Mouse (Mus musculus) kidney, postnatal 4 days (tissue): ENCODE measurements around the gene Wnk3.
"Not testable (repeated sequence)": the region's sequence is repeated elsewhere in the genome, so short reads cannot be mapped to it uniquely, and the experiment has no call there.

Experiments
- DNase-seq, 2 experiments: peaks; one replicate each; pipeline ENCODE4 v3.0.0; 2021; ENCODE audit warnings: mixed read lengths in 2 of 2

Gene Wnk3

GRCm38 (mm10) chrX:151197778-151198177 is at the start of gene Wnk3:
Wnk3 (plus strand) TSS chrX:151198078.
- DNase-seq, result no peak

- no peak for DNase-seq
Measured at GRCm38 (mm10) chrX:151158414-151158813, 39.5 kb upstream of the Wnk3 start.

DNA sequence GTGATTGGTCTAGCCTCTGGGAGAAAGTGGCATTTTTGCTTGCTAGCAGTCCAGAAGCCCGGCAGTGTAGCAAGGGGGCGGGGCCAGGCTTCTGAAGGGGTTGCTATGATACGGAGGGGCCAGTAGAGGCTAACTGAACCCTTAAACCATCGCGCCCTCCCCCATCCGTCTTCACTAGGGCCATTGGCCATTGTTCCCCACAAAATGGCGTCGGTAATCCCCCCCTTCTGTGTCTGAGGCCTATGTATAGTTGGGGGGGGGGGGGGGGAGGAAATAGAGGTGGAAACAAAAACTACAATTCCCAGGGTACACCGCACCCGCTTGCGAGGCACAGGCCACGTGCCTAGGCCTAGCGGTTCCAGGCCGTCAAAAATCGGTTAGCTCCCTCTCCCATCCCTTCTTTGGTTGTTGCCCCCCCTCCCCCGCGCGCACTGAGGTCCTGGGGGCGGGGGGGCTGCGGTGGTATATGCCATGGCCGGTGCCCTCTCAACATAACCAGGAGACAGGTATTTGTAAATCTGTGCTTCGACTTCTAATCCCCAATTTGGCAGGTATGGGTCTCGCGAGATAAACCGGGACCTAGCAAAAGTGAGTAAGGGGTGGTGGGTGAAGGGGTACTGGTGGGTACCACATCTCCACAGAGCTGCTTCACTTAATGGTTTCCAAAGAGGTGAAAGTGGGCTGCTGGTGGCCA is 29.3 kb upstream of the Wnk3 start:
- peak; percentile 74 to 80 for DNase-seq

GRCm38 (mm10) chrX:151169261-151169961 is 28.5 kb upstream of the Wnk3 start:
- peak; percentile 78 to 88 for DNase-seq

DNA sequence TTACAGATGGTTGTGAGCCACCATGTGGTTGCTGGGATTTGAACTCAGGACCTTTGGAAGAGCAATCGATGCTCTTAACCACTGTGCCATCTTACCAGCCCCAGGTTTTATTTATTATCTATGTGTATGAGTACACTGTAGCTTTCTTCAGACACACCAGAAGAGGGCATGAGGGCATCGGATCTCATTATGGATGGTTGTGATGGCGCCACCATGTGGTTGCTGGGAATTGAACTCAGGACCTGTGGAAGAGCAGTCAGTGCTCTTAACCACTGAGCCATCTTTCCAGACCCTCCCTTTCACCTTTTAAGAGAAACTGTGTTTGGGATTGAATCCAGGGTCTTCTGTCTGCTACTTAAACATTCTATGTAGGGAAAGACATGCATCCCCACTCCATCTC is 24.7 kb upstream of the Wnk3 start:
- DNase-seq, result not testable (repeated sequence)

GRCm38 (mm10) chrX:151298329-151298728 is 100.5 kb downstream of the Wnk3 start:
- no peak for DNase-seq

DNA sequence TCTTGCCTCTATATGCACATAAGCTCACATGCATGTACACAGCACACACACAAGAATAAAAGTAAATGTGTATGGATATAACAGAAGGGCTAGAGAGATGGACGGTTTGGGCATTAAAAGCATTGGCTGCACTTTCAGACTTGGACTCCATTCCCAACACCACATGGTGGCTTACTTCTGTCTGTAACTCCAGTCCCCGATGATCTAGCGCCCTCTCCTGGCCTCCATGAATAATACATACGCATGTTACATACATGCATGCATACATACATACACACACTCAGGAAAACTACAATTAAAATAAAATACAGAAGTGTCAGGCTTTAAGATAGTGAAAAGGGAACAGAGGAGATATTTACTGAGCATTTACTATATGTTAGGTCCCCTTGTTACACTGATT is 115.9 kb downstream of the Wnk3 start:
- peak in 1 of 2 experiments; percentile 2 for DNase-seq

GRCm38 (mm10) chrX:151333615-151334014 is 135.7 kb downstream of the Wnk3 start:
- DNase-seq, result no peak

DNA sequence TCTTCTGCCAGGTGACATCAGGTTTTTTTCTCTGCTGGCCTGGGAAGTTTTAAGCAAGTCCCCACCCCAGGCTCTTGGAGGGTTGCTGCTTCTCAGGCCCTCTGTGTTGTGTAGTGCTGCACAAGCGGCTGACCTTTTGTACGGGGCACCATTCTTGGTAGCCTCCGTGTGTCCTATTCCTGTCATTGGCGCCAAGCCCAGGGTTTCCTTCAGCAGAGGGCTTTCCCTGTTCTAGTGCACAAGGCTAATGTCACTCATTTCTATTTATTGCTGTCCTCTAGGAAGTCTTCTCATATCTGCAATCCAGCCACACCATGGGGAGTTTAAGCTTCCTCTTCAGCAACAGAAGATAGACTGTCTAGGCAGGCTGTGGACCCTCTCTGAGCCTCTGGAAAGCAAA is 139.9 kb downstream of the Wnk3 start:
- DNase-seq, result peak; percentile 16 to 23

DNA sequence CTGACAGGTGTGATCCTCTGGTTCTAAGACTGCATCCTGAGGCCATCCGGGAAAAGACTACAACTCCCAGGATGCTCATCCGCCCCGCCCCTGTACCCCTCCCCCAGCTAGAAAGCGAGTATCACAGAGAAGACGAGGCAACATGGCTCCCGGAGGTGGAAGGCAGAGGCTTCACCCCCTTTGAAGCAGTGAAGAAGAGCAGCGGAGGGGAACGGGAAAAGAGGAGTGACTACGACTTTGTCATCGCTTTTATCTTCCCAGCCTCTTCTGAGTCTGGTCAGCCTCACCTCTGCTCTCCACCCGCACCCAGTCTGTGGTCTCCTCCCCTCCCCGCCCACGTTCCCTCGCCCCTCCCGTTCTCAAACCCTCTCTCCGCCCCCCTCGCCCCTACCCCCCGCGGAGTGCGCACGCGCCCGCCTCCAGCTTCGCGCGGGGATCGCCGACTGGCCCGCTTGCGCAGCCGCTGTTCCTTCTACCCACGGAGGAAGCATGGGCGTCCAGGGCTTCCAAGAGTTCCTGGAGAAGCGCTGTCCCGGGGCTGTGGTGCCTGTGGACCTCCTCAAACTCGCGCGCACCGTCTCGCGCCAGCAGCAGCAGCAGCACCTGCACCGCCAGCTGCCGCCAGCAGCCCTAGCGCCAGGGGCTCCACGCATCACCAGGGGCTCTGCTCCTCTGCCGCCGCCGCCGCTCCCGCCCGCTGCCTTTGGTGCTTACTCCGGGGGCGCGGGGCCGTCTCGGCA is 146.1 kb downstream of the Wnk3 start, which contains the start of gene Fam120c:
Fam120c (plus strand) TSS at position 415 of the 740 bp plus-strand sequence.
- DNase-seq, result peak; percentile 89 to 92

DNA sequence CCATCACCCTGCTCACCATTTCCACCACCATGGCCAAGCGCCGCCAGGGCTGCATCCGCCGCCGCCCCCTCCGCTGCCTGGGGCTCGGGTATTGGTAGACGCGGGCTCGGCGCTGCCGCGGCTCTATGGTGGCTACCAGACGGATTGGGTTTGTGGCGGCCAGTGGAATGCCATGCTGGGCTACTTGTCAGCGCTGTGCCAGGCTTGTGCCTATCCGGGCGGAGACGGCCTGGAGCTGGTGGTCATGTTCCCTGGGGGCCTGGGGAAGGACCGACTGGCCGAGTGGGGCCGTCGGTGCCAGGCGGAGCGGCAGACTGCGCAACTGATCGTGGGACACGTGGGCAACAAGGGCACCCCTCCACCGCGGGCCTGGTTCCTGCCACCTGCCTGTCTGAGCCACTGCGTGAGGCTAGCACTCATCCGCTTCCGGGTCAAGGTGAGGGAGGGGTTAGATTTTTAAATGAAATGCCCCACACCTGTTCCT is 146.7 kb downstream of the Wnk3 start:
- peak; percentile 35 to 62 for DNase-seq

DNA sequence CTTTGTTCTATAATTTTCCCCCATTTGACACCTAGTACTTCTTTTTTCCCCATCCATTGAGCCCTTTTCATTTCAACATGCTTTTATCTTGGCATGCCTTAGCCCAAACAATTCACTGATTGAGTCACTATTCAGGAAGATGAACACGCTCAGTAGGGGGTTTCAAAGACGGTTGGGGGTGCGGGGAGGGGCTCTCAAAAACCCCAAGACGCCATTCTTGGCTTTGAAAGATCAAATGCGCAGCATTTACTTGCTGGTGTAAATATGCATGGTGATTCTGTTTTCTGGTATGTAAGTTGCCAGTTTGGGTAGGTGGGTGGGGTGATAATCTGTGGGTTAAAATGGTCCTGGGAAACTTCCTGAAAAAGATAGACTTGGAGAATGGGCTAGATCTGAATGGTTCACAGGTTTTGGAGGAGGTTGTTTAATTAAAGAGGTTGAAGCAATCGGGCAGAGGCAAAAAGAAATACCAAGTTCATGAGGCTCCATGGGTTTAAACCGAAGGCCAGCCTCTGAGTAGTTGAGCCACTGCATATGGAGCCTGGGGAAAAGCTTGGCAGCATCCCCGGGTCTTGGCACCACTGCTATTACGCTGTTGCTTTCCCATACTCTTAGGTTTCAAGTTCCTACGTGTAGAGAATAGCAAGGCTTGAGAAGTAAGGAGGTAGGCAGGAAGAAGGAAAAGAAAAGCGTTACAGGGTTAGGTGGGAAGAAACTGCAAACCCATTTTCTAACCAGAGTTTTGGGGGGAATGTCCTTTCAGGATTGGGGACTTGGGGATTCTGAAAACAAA is 147.7 kb downstream of the Wnk3 start:
- DNase-seq, result peak; percentile 3 to 8

DNA sequence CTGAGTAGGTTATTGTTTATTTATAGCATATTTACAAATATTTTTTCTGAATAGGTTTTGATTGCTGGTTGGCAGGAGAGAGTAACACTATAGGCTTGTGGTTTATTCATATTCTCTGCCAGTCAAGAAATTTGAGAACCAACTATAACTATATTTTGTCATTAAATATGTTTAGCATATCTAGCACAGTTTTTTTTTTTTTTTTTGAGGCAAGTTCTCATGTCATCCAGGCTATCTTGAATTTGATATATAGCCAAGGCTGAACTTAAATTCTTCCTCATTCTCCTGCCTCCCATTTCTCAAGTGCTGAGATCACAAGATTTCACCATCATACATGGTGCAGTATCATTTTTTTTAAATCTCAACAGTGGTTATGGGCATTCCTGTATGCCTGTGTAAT is 149.4 kb downstream of the Wnk3 start:
- DNase-seq, result no peak

- no peak for DNase-seq
Measured at GRCm38 (mm10) chrX:151349322-151349721, 151.4 kb downstream of the Wnk3 start.
